Mouse (Mus musculus) lung, postnatal 0 days (tissue): ENCODE data around the gene Kcnn3. TPM values are rescaled to one million over a fixed set of nuclear protein-coding genes. Genes with fewer than 3 reads are reported as not detected.

ENCODE experiments used
- ATAC-seq: fragments of 200-750 bp; cut with Nextera tagmentation; 2 replicates; pipeline ENCODE4 v1.8.0; 2017; ENCODE audit warnings: moderate library complexity
- DNase-seq: peaks from one replicate; pipeline ENCODE4 v3.0.0-alpha.2; 2016; ENCODE audit warnings: low spot score
- H3K27ac ChIP-seq: fragments of 300-500 bp; sonication (generic); 2 replicates; pipeline ENCODE4 v1.5.1; 2014; ENCODE audit warnings: antibody characterized with exemption, mild to moderate bottlenecking, low read length, mixed read lengths
- H3K27me3 ChIP-seq: fragments of 300-500 bp; sonication (generic); replicated peaks from 2 replicates; pipeline ENCODE4 v1.6.1; 2014; ENCODE audit warnings: low read length, mixed read lengths; ENCODE audit not compliant: insufficient read depth
- H3K36me3 ChIP-seq: fragments of 300-500 bp; sonication (generic); 2 replicates; pipeline ENCODE4 v1.6.1; 2014; ENCODE audit warnings: low read length, mixed read lengths; ENCODE audit not compliant: insufficient read depth
- H3K4me1 ChIP-seq: fragments of 300-500 bp; sonication (generic); 2 replicates; pipeline ENCODE4 v1.6.1; 2014; ENCODE audit warnings: antibody characterized with exemption, low read depth, low read length, mixed read lengths; ENCODE audit not compliant: insufficient read depth
- H3K4me2 ChIP-seq: fragments of 300-500 bp; sonication (generic); replicated peaks from 2 replicates; pipeline ENCODE4 v1.6.1; 2014; ENCODE audit warnings: low read depth, mild to moderate bottlenecking, low read length, moderate library complexity, mixed read lengths
- H3K4me3 ChIP-seq: fragments of 300-500 bp; sonication (generic); 2 replicates; pipeline ENCODE4 v1.5.1; 2014; ENCODE audit warnings: low read depth, low read length
- H3K9ac ChIP-seq: fragments of 300-500 bp; sonication (generic); replicated peaks from 2 replicates; pipeline ENCODE4 v1.6.1; 2014; ENCODE audit warnings: low read depth, mild to moderate bottlenecking
- H3K9me3 ChIP-seq: fragments of 300-500 bp; sonication (generic); 2 replicates; pipeline ENCODE4 v1.6.1; 2016; ENCODE audit warnings: low read length, mixed read lengths
- CTCF ChIP-seq: IDR thresholded peaks from 2 replicates; pipeline ENCODE4 v1.5.1; 2016; ENCODE audit warnings: antibody characterized with exemption, mild to moderate bottlenecking
- EP300 ChIP-seq: IDR thresholded peaks from 2 replicates; pipeline ENCODE4 v1.6.1; 2016; ENCODE audit warnings: antibody characterized with exemption, mild to moderate bottlenecking, control low read depth
- whole genome bisulfite sequencing: fragments of 180-500 bp; shearing (Covaris S2); extraction: QIAGEN DNeasy Blood & Tissue Kit; methylation state at CpG from one replicate; pipeline ENCODE4 v1.1.7; 2014; 5-methylcytosine and 5-hydroxymethylcytosine counted together
- polyA plus RNA-seq: library from polyadenylated mRNA; unstranded; fragments of >200 nt; fragmentation: Nextera tagmentation; extraction: Ambion mirVana; gene quantifications from 2 replicates; pipeline ENCODE4 v1.2.1, GENCODE M21; 2015

Kcnn3 gene
- 1.00 and 1.0 TPM in 2 replicates for polyA plus RNA-seq

- TF ChIP-seq CTCF (no peak), EP300 (no peak)
- Histone ChIP-seq H3K27me3 (peaks cover 6% of the 10 kb centered on the region), H3K27ac (no peak within 1 kb of the TSS), H3K4me1 (peaks cover 3% of the 10 kb centered on the region; the same call in 1 of the 2 replicates), H3K9ac (no peak within 1 kb of the TSS), H3K4me3 (peak within 1 kb of the TSS; percentile 30), H3K4me2 (peak within 1 kb of the TSS; percentile 63), H3K9me3 (no peaks in the 10 kb centered on the region), H3K36me3 (no peaks in the 10 kb centered on the region)
- WGBS: 2% methylated on average over 14 of the region's 15 CpGs
- DNase-seq: peak; percentile 92
- ATAC-seq: peak; percentile 93
These were observed at the start of gene Kcnn3 for GRCm38 (mm10) chr3:89519894-89520293. TSS of gene Kcnn3 (plus strand) at chr3:89520164.

GRCm38 (mm10) chr3:89472280-89472679, 47.7 kb upstream of the Kcnn3 start:
- no peaks in the 10 kb centered on the region for H3K27me3 ChIP-seq
- no peak for TF ChIP-seq EP300
- no peak for TF ChIP-seq CTCF
- DNase-seq (no peak), ATAC-seq (no peak)
- 74% methylated on average over 7 of the region's 7 CpGs for WGBS
- H3K9me3 ChIP-seq: no peaks in the 10 kb centered on the region
- peaks cover 13% of the 10 kb centered on the region; the same call in 1 of the 2 replicates for H3K36me3 ChIP-seq
- H3K9ac ChIP-seq: no peak overlapping the region
- no peak overlapping the region for H3K4me3 ChIP-seq
- H3K27ac ChIP-seq: no peak overlapping the region
- H3K4me2 ChIP-seq: no peak overlapping the region
- H3K4me1 ChIP-seq: no peaks in the 10 kb centered on the region

- Histone ChIP-seq H3K27ac (no peak overlapping the region), H3K9ac (no peak overlapping the region), H3K9me3 (no peaks in the 10 kb centered on the region), H3K36me3 (0 out of 2 replicates have a peak, but pooled peaks cover 5% of the 10 kb centered on the region), H3K27me3 (no peaks in the 10 kb centered on the region), H3K4me1 (no peaks in the 10 kb centered on the region), H3K4me3 (no peak overlapping the region), H3K4me2 (no peak overlapping the region)
- TF ChIP-seq CTCF (no peak), EP300 (peak; percentile 27; the same call in 1 of the 2 replicates)
- WGBS: 66% methylated on average over 6 of the region's 6 CpGs
- ATAC-seq: no peak
- no peak for DNase-seq
These were observed 46.1 kb upstream of the Kcnn3 start for GRCm38 (mm10) chr3:89473838-89474237.

GRCm38 (mm10) chr3:89479055-89479454, 40.9 kb upstream of the Kcnn3 start:
- 58% methylated on average over 6 of the region's 6 CpGs for WGBS
- Histone ChIP-seq H3K36me3 (no peaks in the 10 kb centered on the region), H3K27me3 (no peaks in the 10 kb centered on the region), H3K9me3 (no peaks in the 10 kb centered on the region), H3K27ac (no peak overlapping the region), H3K4me1 (no peaks in the 10 kb centered on the region), H3K4me2 (no peak overlapping the region), H3K9ac (no peak overlapping the region), H3K4me3 (no peak overlapping the region)
- TF ChIP-seq EP300 (no peak), CTCF (no peak)
- DNase-seq (no peak), ATAC-seq (no peak)

- H3K9ac ChIP-seq: no peak overlapping the region
These were observed 38.5 kb upstream of the Kcnn3 start for GRCm38 (mm10) chr3:89481488-89481887.

GRCm38 (mm10) chr3:89482249-89482648, 37.7 kb upstream of the Kcnn3 start:
- no peak for ATAC-seq
- 73% methylated on average over 5 of the region's 5 CpGs for WGBS
- TF ChIP-seq EP300: no peak

More at GRCm38 (mm10) chr3:89481488-89481887, 38.5 kb upstream of the Kcnn3 start:
- peak; percentile 39 for DNase-seq
- no peak for TF ChIP-seq EP300
- TF ChIP-seq CTCF: peak; percentile 81
- Histone ChIP-seq H3K4me1 (no peaks in the 10 kb centered on the region), H3K27ac (no peak overlapping the region), H3K4me3 (no peak overlapping the region), H3K27me3 (no peaks in the 10 kb centered on the region), H3K9me3 (no peaks in the 10 kb centered on the region), H3K36me3 (no peaks in the 10 kb centered on the region), H3K4me2 (no peak overlapping the region)
- no peak for ATAC-seq
- WGBS: 39% methylated on average over 2 of the region's 2 CpGs

More at GRCm38 (mm10) chr3:89482249-89482648, 37.7 kb upstream of the Kcnn3 start:
- Histone ChIP-seq H3K9ac (no peak overlapping the region), H3K27ac (no peak overlapping the region), H3K4me2 (no peak overlapping the region), H3K4me3 (no peak overlapping the region), H3K36me3 (no peaks in the 10 kb centered on the region), H3K9me3 (no peaks in the 10 kb centered on the region), H3K4me1 (no peaks in the 10 kb centered on the region), H3K27me3 (no peaks in the 10 kb centered on the region)
- peak; percentile 28 for DNase-seq
